Mouse (Mus musculus) neural tube, embryonic 15.5 days (tissue): Measurements from ENCODE around the gene Git1. TPM values are rescaled to one million over a fixed set of nuclear protein-coding genes. Genes with fewer than 3 reads are reported as not detected.

Source experiments
- ATAC-seq: fragments of 200-750 bp; cut with Nextera tagmentation; 2 replicates; pipeline ENCODE4 v1.8.0; 2017; ENCODE audit warnings: mild to moderate bottlenecking, moderate TSS enrichment, moderate library complexity; ENCODE audit not compliant: low FRiP score
- H3K27ac ChIP-seq: fragments of 300-500 bp; sonication (generic); replicated peaks from 2 replicates; pipeline ENCODE4 v1.5.1; 2015; ENCODE audit warnings: mild to moderate bottlenecking, inconsistent platforms
- H3K27me3 ChIP-seq: fragments of 300-500 bp; sonication (generic); replicated peaks from 2 replicates; pipeline ENCODE4 v1.6.1; 2015; ENCODE audit warnings: inconsistent platforms
- H3K36me3 ChIP-seq: fragments of 300-500 bp; sonication (generic); 2 replicates; pipeline ENCODE4 v1.6.1; 2015; ENCODE audit warnings: inconsistent platforms
- H3K4me1 ChIP-seq: fragments of 300-500 bp; sonication (generic); 2 replicates; pipeline ENCODE4 v1.6.1; 2015; ENCODE audit warnings: inconsistent platforms
- H3K4me2 ChIP-seq: fragments of 300-500 bp; sonication (generic); 2 replicates; pipeline ENCODE4 v1.6.1; 2015; ENCODE audit warnings: inconsistent platforms, mild to moderate bottlenecking, moderate library complexity
- H3K4me3 ChIP-seq: fragments of 300-500 bp; sonication (generic); replicated peaks from 2 replicates; pipeline ENCODE4 v1.5.1; 2015; ENCODE audit warnings: mild to moderate bottlenecking, inconsistent platforms
- H3K9ac ChIP-seq: fragments of 300-500 bp; sonication (generic); replicated peaks from 2 replicates; pipeline ENCODE4 v1.6.1; 2015; ENCODE audit warnings: mild to moderate bottlenecking, inconsistent platforms
- H3K9me3 ChIP-seq: fragments of 300-500 bp; sonication (generic); replicated peaks from 2 replicates; pipeline ENCODE4 v1.6.1; 2016; ENCODE audit warnings: inconsistent platforms
- WGBS: fragments of 180-500 bp; shearing (Covaris S2); methylation state at CpG from one replicate; pipeline ENCODE4 v1.1.7; 2015; ENCODE audit warnings: mixed read lengths; 5-methylcytosine and 5-hydroxymethylcytosine counted together
- polyA plus RNA-seq: library from polyadenylated mRNA; unstranded; fragments of >200 nt; fragmentation: Nextera tagmentation; extraction: Ambion mirVana; gene quantifications from 2 replicates; pipeline ENCODE4 v1.2.1, GENCODE M21; 2015

The Git1 gene
- polyA plus RNA-seq, 1 experiment from 2014 or later = 13.9 TPM

DNA sequence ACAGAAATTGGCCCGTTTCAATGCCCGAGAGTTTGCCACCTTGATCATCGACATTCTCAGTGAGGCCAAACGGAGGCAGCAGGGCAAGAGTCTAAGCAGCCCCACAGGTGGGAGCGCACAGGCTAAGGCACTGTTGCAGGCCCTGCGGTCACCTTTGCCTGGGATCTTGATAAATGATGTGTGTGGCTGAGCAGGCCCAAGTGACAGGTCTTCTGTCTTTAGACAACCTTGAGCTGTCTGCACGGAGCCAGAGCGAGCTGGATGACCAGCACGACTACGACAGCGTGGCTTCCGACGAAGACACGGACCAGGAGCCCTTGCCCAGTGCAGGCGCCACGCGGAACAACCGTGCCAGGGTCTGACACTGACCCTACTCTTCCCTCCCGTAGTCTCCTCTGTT is 11.0 kb downstream of the Git1 start:
- no peak for ATAC-seq
- H3K9me3 ChIP-seq = no peaks in the 10 kb centered on the region
- H3K4me3 ChIP-seq = no peak overlapping the region
- WGBS = 95% methylated on average over 19 of the region's 19 CpGs
- H3K27me3 ChIP-seq = no peaks in the 10 kb centered on the region
- peaks cover 73% of the 10 kb centered on the region for H3K36me3 ChIP-seq
- H3K27ac ChIP-seq = no peak overlapping the region
- peaks cover 23% of the 10 kb centered on the region for H3K4me1 ChIP-seq
- H3K4me2 ChIP-seq = no peak overlapping the region
- H3K9ac ChIP-seq = no peak overlapping the region

DNA sequence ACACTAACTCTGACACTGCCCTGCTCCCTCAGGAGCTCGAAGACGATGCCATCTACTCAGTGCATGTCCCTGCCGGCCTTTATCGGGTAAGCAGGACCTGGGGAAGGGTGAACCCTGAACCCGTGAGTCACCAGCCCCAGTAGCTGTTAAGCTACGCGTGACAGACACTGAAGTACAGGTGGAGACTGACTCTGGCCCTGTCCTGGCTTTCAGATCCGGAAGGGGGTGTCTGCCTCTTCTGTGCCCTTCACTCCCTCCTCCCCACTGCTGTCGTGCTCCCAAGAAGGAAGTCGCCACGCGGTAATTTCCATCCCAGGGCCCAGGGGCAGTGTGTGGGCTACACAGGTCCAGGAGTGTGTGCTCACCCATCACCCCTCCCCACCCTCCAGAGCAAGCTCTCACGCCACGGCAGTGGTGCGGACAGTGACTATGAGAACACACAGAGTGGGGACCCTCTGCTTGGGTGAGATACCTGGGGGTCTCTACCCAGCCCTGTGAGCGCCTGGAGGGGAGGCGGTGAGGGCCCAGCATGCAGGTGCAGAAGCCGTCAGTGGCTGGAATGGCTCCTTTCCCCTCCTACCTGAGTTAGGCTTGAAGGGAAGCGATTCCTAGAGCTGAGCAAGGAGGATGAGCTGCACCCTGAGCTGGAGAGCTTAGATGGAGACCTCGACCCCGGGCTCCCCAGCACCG is 12.1 kb downstream of the Git1 start:
- no peak for ATAC-seq
- Histone ChIP-seq H3K27me3 (no peaks in the 10 kb centered on the region), H3K9ac (no peak overlapping the region)

GRCm38 (mm10) chr11:77506273-77506672 is 12.9 kb downstream of the Git1 start:
- Histone ChIP-seq H3K4me3 (no peak overlapping the region), H3K27me3 (no peaks in the 10 kb centered on the region), H3K36me3 (peaks cover 56% of the 10 kb centered on the region), H3K9ac (no peak overlapping the region), H3K27ac (no peak overlapping the region), H3K9me3 (no peaks in the 10 kb centered on the region), H3K4me2 (no peak overlapping the region), H3K4me1 (peaks cover 10% of the 10 kb centered on the region)
- 90% methylated on average over 14 of the region's 14 CpGs for WGBS
- no peak for ATAC-seq

More for the DNA sequence above, 12.1 kb downstream of the Git1 start:
- WGBS = 92% methylated on average over 22 of the region's 22 CpGs
- Histone ChIP-seq H3K36me3 (peaks cover 63% of the 10 kb centered on the region), H3K9me3 (no peaks in the 10 kb centered on the region), H3K4me1 (peaks cover 18% of the 10 kb centered on the region), H3K27ac (no peak overlapping the region), H3K4me2 (no peak overlapping the region), H3K4me3 (no peak overlapping the region)

DNA sequence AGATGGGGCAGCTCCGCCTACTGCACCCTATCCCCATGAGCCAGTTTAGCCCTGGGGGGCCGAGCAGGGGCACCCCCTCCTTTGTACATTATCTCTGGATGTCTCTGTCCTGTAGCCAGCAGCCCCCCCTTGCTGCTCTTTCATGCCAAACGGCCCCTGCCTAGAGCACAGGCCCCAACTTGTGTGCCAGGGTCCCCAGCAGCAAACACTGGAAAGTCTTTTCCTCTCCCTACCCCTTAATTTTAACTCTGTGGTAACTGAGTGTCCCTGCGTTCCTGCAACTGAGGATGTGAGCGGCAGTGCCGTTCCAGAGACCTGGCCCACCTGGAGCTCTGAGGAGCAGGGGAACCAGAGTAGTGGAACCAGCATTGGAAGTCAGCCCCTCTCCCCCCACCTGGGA is 13.6 kb downstream of the Git1 start:
- no peak for ATAC-seq
- H3K27me3 ChIP-seq = no peaks in the 10 kb centered on the region
- peaks cover 9% of the 10 kb centered on the region for H3K4me1 ChIP-seq
- H3K36me3 ChIP-seq = peaks cover 54% of the 10 kb centered on the region
- no peak overlapping the region for H3K4me3 ChIP-seq
- H3K9ac ChIP-seq = no peak overlapping the region
- H3K27ac ChIP-seq = no peak overlapping the region
- WGBS = 85% methylated on average over 6 of the region's 6 CpGs
- H3K9me3 ChIP-seq = no peaks in the 10 kb centered on the region
- no peak overlapping the region for H3K4me2 ChIP-seq

DNA sequence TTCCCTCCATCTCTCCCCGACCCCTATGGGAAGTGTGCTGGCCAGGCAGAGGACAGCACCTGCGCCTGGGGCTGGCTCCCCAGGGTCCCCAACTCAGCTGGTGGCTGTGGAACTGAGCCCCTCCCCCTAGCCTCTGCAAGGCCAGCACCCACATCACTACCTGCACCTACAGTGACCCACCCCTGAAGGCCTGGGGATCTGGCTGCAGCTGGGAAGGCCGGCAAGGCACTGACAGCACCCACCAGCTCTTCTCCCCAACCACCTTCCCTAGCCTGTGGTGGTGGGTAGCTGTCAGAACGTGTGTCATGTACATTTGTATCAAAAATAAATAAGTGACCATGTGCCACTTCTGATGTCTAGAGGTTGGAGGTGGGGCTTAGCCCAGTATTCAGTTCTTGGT is 14.1 kb downstream of the Git1 start:
- ATAC-seq = no peak
- Histone ChIP-seq H3K4me3 (no peak overlapping the region), H3K4me2 (no peak overlapping the region), H3K9ac (no peak overlapping the region), H3K27me3 (no peaks in the 10 kb centered on the region), H3K36me3 (peaks cover 49% of the 10 kb centered on the region), H3K9me3 (no peaks in the 10 kb centered on the region), H3K4me1 (peaks cover 12% of the 10 kb centered on the region), H3K27ac (no peak overlapping the region)
- 74% methylated on average over 4 of the region's 4 CpGs for WGBS

DNA sequence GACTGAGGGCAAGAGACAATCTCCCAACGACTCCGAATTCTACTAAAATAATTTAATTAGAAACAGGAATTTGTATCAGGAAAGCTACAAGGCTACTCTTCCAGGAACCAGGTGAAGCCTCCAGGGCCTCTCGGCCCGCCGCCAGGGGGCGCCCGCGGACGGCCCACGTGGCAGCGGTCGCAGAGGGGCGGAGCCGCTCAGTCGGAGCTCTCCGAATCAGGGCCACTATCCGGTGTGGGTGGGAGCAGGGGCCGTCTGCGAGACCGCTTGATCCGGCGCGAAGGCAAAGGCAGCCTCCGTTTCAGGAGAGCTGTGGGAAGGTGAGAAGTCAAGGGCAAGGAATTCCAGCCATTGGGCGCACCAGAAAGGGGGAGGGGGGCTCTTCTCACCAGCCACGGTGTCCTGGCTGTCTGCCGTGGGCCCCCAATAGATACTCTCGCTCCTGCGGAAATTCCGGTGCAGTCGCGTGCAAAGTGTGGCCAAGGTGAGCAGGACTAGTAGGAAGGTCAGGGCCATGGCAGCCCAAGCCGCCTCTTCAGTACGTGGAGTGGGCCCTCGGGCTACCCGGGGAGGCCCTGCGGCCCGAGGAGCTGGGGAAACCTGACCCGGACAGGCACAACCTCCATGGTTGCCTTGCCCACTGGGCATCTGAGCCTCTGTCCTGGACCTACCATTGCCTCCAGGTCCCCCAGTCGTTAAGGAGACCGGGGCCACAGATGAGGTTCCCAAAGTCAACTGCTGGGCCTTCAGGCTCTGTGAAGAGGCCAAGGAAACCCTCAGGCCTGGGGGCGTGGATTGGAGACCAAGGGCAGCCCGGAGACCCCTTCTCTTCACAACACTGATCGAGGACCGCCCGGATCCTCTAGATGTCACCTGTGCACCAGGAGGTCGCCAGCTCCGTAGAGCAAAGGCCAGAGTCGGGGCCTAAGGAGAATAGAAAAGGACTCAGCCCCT is 15.0 kb downstream of the Git1 start:
- ATAC-seq = peak; percentile 60
- Histone ChIP-seq H3K36me3 (peaks cover 42% of the 10 kb centered on the region), H3K4me3 (peak overlapping the region; percentile 35), H3K4me2 (peak overlapping the region; percentile 61), H3K27ac (no peak overlapping the region), H3K9me3 (no peaks in the 10 kb centered on the region), H3K27me3 (no peaks in the 10 kb centered on the region; the same call in 1 of the 2 replicates), H3K4me1 (peaks cover 18% of the 10 kb centered on the region), H3K9ac (peak overlapping the region; percentile 30)
- 21% methylated on average over 49 of the region's 49 CpGs for WGBS

- Histone ChIP-seq H3K4me3 (no peak overlapping the region), H3K9ac (no peak overlapping the region), H3K36me3 (peaks cover 12% of the 10 kb centered on the region), H3K27me3 (peaks cover 28% of the 10 kb centered on the region), H3K4me1 (peaks cover 47% of the 10 kb centered on the region), H3K4me2 (no peak overlapping the region), H3K27ac (no peak overlapping the region), H3K9me3 (no peaks in the 10 kb centered on the region)
- no peak for ATAC-seq
- 91% methylated on average over 5 of the region's 5 CpGs for WGBS
These were observed 18.0 kb downstream of the Git1 start for GRCm38 (mm10) chr11:77511336-77511735.

DNA sequence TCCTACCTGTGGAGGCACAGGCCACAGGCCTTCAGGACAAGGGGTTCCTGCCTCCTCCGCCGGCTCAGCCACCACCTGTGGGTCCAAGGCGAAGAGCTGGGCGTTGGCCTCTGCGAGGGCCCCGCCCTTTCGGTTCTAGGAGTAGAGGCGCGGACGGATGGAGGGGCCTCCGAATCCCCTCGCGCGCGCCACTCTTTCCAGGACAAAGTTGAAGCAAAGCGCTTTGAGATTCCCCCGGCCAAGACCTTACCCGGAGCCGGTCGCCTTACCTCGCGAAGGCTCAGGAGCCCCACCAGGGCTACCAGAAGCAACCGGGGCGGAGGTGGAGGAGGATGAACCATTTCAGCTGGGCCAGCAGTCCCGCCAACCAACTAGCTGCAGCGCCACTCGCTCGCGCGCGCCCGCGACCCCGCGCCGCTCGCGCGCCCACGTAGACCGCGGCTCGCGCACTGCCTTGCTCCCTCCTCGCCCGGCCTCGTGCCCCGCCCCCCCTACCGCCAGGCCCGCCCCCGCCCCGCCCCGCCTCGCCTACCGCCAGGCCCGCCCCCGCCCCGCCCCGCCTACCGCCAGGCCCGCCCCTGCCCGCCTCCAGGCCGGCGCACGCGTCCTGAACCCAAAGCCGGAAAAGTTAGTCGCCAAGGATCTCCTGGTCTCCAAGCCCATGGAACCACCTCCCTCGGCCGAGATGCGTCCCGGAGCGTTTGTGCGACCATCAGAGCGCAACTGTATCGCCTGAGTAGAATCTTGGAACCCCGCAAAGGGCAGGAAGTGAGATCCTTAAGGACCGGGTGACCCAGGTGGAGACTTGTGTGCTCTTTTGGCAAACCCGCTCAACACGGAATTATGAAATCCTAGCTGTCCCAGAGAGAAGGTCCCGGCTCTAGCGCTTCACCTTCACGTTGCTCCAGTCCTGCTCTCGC is 19.8 kb downstream of the Git1 start:
- WGBS = under 1% methylated on average over 82 of the region's 84 CpGs
- H3K4me3 ChIP-seq = peak overlapping the region; percentile 63
- no peaks in the 10 kb centered on the region for H3K36me3 ChIP-seq
- no peaks in the 10 kb centered on the region for H3K9me3 ChIP-seq
- ATAC-seq = peak; percentile 76
- H3K4me1 ChIP-seq = peaks cover 45% of the 10 kb centered on the region
- peak overlapping the region; percentile 98 for H3K4me2 ChIP-seq
- peaks cover 38% of the 10 kb centered on the region for H3K27me3 ChIP-seq
- H3K9ac ChIP-seq = peak overlapping the region; percentile 65
- H3K27ac ChIP-seq = peak overlapping the region; percentile 37

DNA sequence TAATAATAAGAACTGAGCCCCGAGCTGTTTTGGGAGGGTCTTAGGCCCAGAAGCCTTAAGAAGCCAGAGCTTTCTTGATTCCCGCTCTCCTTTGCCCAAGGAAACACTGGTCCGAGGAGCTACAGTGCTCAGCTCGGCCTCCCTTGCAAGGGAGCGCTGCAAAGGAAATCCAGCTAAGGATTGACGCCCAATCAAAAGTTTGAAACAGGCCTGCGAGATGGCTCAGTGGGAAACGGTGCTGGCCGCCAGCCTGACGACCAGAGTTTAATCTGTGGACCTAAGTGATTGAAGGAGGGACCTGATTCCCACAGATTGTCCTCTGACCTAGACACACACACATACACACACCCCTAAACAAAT is 20.4 kb downstream of the Git1 start:
- WGBS = 8% methylated on average over 10 of the region's 10 CpGs
- Histone ChIP-seq H3K27ac (no peak overlapping the region; the same call in 1 of the 2 replicates), H3K4me3 (peak overlapping the region; percentile 63), H3K4me2 (peak overlapping the region; percentile 98), H3K9ac (peak overlapping the region; percentile 43; the same call in 1 of the 2 replicates), H3K27me3 (peaks cover 38% of the 10 kb centered on the region), H3K4me1 (peaks cover 38% of the 10 kb centered on the region), H3K9me3 (no peaks in the 10 kb centered on the region), H3K36me3 (no peaks in the 10 kb centered on the region)
- ATAC-seq = no peak

- H3K27me3 ChIP-seq = peaks cover 38% of the 10 kb centered on the region
- peak overlapping the region; percentile 98 for H3K4me2 ChIP-seq
- no peaks in the 10 kb centered on the region for H3K36me3 ChIP-seq
- ATAC-seq = peak; percentile 12; the same call in 1 of the 2 replicates
- H3K4me3 ChIP-seq = peak overlapping the region; percentile 53
- WGBS = 9% methylated on average over 19 of the region's 19 CpGs
- peak overlapping the region; percentile 28; the same call in 1 of the 2 replicates for H3K27ac ChIP-seq
- H3K4me1 ChIP-seq = peaks cover 38% of the 10 kb centered on the region
- peak overlapping the region; percentile 53; the same call in 1 of the 2 replicates for H3K9ac ChIP-seq
- no peaks in the 10 kb centered on the region for H3K9me3 ChIP-seq
These were observed 21.0 kb downstream of the Git1 start for GRCm38 (mm10) chr11:77514281-77514831.
